Mouse (Mus musculus): ENCODE results near the gene Mxra8. TPM values are rescaled to one million over a fixed set of nuclear protein-coding genes. Genes with fewer than 3 reads are reported as not detected.

Mxra8 gene
- total RNA-seq, 1 experiment, result 14.4 TPM

GRCm38 (mm10) chr4:155821025-155821424 lies 18.5 kb upstream of the Mxra8 start:
- TF ChIP-seq HCFC1 (IDR thresholded peaks at IDR 0.05; ENCODE audit: borderline replicate concordance, insufficient read depth, low read length) (no peak), ZNF384 (IDR thresholded peaks at IDR 0.05; ENCODE audit: low read depth, low read length) (peak; percentile 45), MAFK (IDR thresholded peaks at IDR 0.05; ENCODE audit: insufficient read depth, low read depth, low read length) (no peak), CHD2 (IDR thresholded peaks at IDR 0.05; ENCODE audit: low read depth, low read length) (no peak)
- Histone ChIP-seq H3K9me3 (ENCODE audit: control insufficient read depth, insufficient read depth, low read depth, low read length) (no peaks in the 10 kb centered on the region), H3K9ac (ENCODE audit: insufficient read depth, low read depth, low read length, poor library complexity, severe bottlenecking) (no peak overlapping the region), H3K4me1 (ENCODE audit: control insufficient read depth in 2 of 2, insufficient read depth in 2 of 2, low read length in 2 of 2, poor library complexity in 1 of 2) (peaks cover 0 to 2% of the 10 kb centered on the region in 2 experiments; a peak in 1 of 4 replicates), H3K27ac (ENCODE audit: insufficient read depth, low read depth, low read length, poor library complexity, severe bottlenecking) (no peak overlapping the region; the same call in 1 of the 2 replicates), H3K4me3 (ENCODE audit: insufficient read depth in 1 of 2, low read depth in 1 of 2, low read length in 2 of 2, poor library complexity in 1 of 2, severe bottlenecking in 1 of 2) (no peak overlapping the region), H3K36me3 (ENCODE audit: control insufficient read depth, insufficient read depth, low read length, poor library complexity, severe bottlenecking) (peaks cover 55% of the 10 kb centered on the region)
- DNase-seq (ENCODE audit: low read depth, low spot score), result no peak
- in situ Hi-C loops (cut with MboI; ENCODE audit: low sequenced_read_pairs in 2 of 2, unreplicated experiment in 2 of 2), result no loop called here

GRCm38 (mm10) chr4:155823443-155823842 lies 16.0 kb upstream of the Mxra8 start:
- Histone ChIP-seq H3K27ac (ENCODE audit: insufficient read depth, low read depth, low read length, poor library complexity, severe bottlenecking) (no peak overlapping the region), H3K9ac (ENCODE audit: insufficient read depth, low read depth, low read length, poor library complexity, severe bottlenecking) (no peak overlapping the region), H3K4me1 (ENCODE audit: control insufficient read depth in 2 of 2, insufficient read depth in 2 of 2, low read length in 2 of 2, poor library complexity in 1 of 2) (no peaks in the 10 kb centered on the region), H3K36me3 (ENCODE audit: control insufficient read depth, insufficient read depth, low read length, poor library complexity, severe bottlenecking) (peaks cover 42% of the 10 kb centered on the region), H3K9me3 (ENCODE audit: control insufficient read depth, insufficient read depth, low read depth, low read length) (no peaks in the 10 kb centered on the region), H3K4me3 (ENCODE audit: insufficient read depth in 1 of 2, low read depth in 1 of 2, low read length in 2 of 2, poor library complexity in 1 of 2, severe bottlenecking in 1 of 2) (no peak overlapping the region)
- DNase-seq (ENCODE audit: low read depth, low spot score), result no peak
- in situ Hi-C loops (cut with MboI; ENCODE audit: low sequenced_read_pairs in 2 of 2, unreplicated experiment in 2 of 2), result no loop called here
- no peak for TF ChIP-seq ZC3H11A (IDR thresholded peaks at IDR 0.05; ENCODE audit: borderline replicate concordance, low read depth, low read length)
- TF ChIP-seq HCFC1 (IDR thresholded peaks at IDR 0.05; ENCODE audit: borderline replicate concordance, insufficient read depth, low read length), result no peak
- no peak for TF ChIP-seq CHD2 (IDR thresholded peaks at IDR 0.05; ENCODE audit: low read depth, low read length)
- no peak for TF ChIP-seq MAFK (IDR thresholded peaks at IDR 0.05; ENCODE audit: insufficient read depth, low read depth, low read length)
- no peak for TF ChIP-seq ZNF384 (IDR thresholded peaks at IDR 0.05; ENCODE audit: low read depth, low read length)

- Histone ChIP-seq H3K4me3 (ENCODE audit: insufficient read depth in 1 of 2, low read depth in 1 of 2, low read length in 2 of 2, poor library complexity in 1 of 2, severe bottlenecking in 1 of 2) (no peak overlapping the region), H3K9me3 (ENCODE audit: control insufficient read depth, insufficient read depth, low read depth, low read length) (no peaks in the 10 kb centered on the region), H3K27ac (ENCODE audit: insufficient read depth, low read depth, low read length, poor library complexity, severe bottlenecking) (no peak overlapping the region; the same call in 1 of the 2 replicates), H3K36me3 (ENCODE audit: control insufficient read depth, insufficient read depth, low read length, poor library complexity, severe bottlenecking) (peaks cover 3% of the 10 kb centered on the region), H3K9ac (ENCODE audit: insufficient read depth, low read depth, low read length, poor library complexity, severe bottlenecking) (no peak overlapping the region), H3K4me1 (ENCODE audit: control insufficient read depth in 2 of 2, insufficient read depth in 2 of 2, low read length in 2 of 2, poor library complexity in 1 of 2) (peaks cover 0 to 6% of the 10 kb centered on the region in 2 experiments; a peak in 1 of 4 replicates)
- no peak for TF ChIP-seq ZC3H11A (IDR thresholded peaks at IDR 0.05; ENCODE audit: borderline replicate concordance, low read depth, low read length)
- no peak for TF ChIP-seq ZNF384 (IDR thresholded peaks at IDR 0.05; ENCODE audit: low read depth, low read length)
- DNase-seq (ENCODE audit: low read depth, low spot score), result no peak
- in situ Hi-C loops (cut with MboI; ENCODE audit: low sequenced_read_pairs in 2 of 2, unreplicated experiment in 2 of 2), result no loop called here
Observed at GRCm38 (mm10) chr4:155829866-155830265, 9.6 kb upstream of the Mxra8 start.

GRCm38 (mm10) chr4:155830596-155830995 lies 8.9 kb upstream of the Mxra8 start:
- TF ChIP-seq MAFK (IDR thresholded peaks at IDR 0.05; ENCODE audit: insufficient read depth, low read depth, low read length) (no peak), ZC3H11A (IDR thresholded peaks at IDR 0.05; ENCODE audit: borderline replicate concordance, low read depth, low read length) (no peak), HCFC1 (IDR thresholded peaks at IDR 0.05; ENCODE audit: borderline replicate concordance, insufficient read depth, low read length) (no peak), ZNF384 (IDR thresholded peaks at IDR 0.05; ENCODE audit: low read depth, low read length) (no peak), CHD2 (IDR thresholded peaks at IDR 0.05; ENCODE audit: low read depth, low read length) (no peak)
- H3K27ac ChIP-seq (ENCODE audit: insufficient read depth, low read depth, low read length, poor library complexity, severe bottlenecking), result 0 out of 2 replicates have a peak overlapping the region, but pooled peaks have one; percentile 24
- DNase-seq (ENCODE audit: low read depth, low spot score), result no peak
- in situ Hi-C loops (cut with MboI; ENCODE audit: low sequenced_read_pairs in 2 of 2, unreplicated experiment in 2 of 2), result no loop called here
- no peaks in the 10 kb centered on the region for H3K9me3 ChIP-seq (ENCODE audit: control insufficient read depth, insufficient read depth, low read depth, low read length)
- peak overlapping the region; percentile 17 to 64; a peak in 2 of 4 replicates for H3K4me3 ChIP-seq (ENCODE audit: insufficient read depth in 1 of 2, low read depth in 1 of 2, low read length in 2 of 2, poor library complexity in 1 of 2, severe bottlenecking in 1 of 2)
- H3K9ac ChIP-seq (ENCODE audit: insufficient read depth, low read depth, low read length, poor library complexity, severe bottlenecking), result peak overlapping the region; percentile 47; the same call in 1 of the 2 replicates
- H3K4me1 ChIP-seq (ENCODE audit: control insufficient read depth in 2 of 2, insufficient read depth in 2 of 2, low read length in 2 of 2, poor library complexity in 1 of 2), result peaks cover 0 to 6% of the 10 kb centered on the region in 2 experiments; a peak in 1 of 4 replicates
- peaks cover 2% of the 10 kb centered on the region; the same call in 1 of the 2 replicates for H3K36me3 ChIP-seq (ENCODE audit: control insufficient read depth, insufficient read depth, low read length, poor library complexity, severe bottlenecking)
